Mouse (Mus musculus) E14TG2a.4 (cell line): ENCODE measurements around the gene Tmigd1.

ENCODE experiments used
- H3K27me3 ChIP-seq: 2 replicates; pipeline ENCODE4 v1.6.1; 2014; ENCODE audit warnings: low read length, control low read depth; ENCODE audit not compliant: insufficient read depth
- H3K36me3 ChIP-seq: 2 replicates; pipeline ENCODE4 v1.6.1; 2014; ENCODE audit warnings: low read length, control low read depth; ENCODE audit not compliant: insufficient read depth
- H3K4me1 ChIP-seq: replicated peaks from 2 replicates; pipeline ENCODE4 v1.6.1; 2014; ENCODE audit warnings: low read depth, low read length, control low read depth
- H3K4me3 ChIP-seq: replicated peaks from 2 replicates; pipeline ENCODE4 v1.5.1; 2014; ENCODE audit warnings: mild to moderate bottlenecking, low read length
- H3K9me3 ChIP-seq: 2 replicates; pipeline ENCODE4 v1.6.1; 2014; ENCODE audit warnings: low read length, control low read depth
- CTCF ChIP-seq: conservative IDR thresholded peaks from 2 replicates; pipeline ENCODE4 v1.5.1; 2014; ENCODE audit warnings: low read length
- NANOG ChIP-seq: IDR thresholded peaks from 2 replicates; pipeline ENCODE4 v1.6.1; 2014; ENCODE audit warnings: borderline replicate concordance, low read length, mixed read lengths
- POU5F1 ChIP-seq: IDR thresholded peaks from 2 replicates; pipeline ENCODE4 v1.6.1; 2014; ENCODE audit warnings: low read length, borderline replicate concordance

Gene Tmigd1

DNA sequence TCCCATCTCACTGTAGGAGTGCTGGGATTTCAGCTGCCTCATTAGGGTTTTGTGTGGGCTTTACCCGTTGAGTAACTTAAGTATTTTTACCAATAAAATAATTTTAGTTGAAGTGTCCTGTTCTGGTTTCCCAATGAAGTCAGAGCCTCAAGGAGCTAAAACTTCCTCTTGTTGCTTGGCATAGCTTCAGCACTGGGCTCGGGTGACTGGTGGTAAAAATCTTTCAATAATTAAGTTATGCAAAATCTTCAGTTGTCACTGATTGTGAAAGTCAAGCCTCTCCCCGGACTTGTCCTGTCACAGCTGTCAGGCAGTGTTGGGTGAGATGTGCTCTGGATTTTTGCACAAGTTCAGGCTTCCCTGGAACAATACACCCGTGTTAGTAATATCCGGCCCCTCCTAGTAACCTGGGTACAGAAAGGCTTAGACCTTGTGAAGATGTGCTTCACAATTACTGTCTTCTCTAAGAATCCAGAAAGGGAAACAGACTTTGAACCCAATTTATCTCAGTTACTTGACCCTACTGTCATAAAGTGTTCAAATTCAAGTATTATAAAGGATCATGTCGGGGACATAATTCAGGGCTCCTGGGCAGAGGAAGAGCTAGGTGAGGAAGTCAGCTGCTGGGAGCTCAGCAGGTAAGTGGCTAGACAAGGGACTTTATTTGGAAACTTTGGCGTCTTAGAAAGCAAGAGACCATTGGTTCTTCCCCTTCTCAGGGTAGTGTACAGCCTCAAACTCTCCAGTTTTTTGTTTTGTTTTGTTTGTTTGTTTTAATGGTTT lies at the start of gene Tmigd1:
Gene Tmigd1 (plus strand): TSS at position 581 of the 783 bp plus-strand sequence.
- Histone ChIP-seq H3K4me3 (no peak within 1 kb of the TSS), H3K27me3 (no peaks in the 10 kb centered on the region), H3K4me1 (no peaks in the 10 kb centered on the region), H3K36me3 (no peaks in the 10 kb centered on the region), H3K9me3 (no peaks in the 10 kb centered on the region)
- TF ChIP-seq CTCF (no peak), NANOG (no peak), POU5F1 (no peak)

DNA sequence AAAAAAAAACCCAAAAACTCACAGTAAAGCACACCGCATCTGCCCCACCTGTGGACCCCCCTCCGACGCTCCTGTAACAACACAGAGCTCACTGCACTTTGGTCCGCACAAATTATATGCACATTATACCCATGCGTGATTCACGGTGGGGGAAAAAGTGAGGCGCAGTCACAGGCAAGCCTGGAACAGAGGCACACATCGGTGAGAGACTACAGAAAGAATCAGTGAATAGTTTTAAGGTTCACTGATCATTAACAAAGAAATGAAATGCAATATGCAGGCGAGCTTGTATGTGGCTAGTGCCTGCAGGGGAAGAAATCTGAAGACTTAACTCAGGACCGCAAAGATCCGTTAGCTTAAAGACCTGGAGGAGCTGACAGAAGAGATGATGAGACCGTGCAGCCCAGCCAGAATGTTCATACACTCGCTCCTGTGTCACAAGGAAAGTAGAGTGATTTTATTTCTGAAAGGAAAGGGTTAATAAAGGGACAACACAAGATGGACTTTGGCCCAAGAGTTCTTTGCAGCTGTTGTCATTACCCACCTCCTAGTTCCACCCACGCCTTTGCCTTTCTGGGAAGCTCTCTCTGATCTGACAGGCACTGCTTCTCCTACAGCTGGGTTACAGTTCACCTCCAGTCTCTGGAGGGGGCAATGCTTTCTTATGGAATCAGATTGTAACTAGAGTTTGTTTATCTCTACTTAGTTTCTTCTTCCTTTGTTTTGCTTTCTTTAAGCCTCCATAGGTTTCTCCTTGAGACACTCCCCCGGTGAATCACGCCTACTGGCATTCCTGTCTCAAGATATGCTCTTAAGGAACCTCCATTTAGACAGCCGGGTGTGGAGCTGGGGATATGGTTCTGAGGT lies 47.3 kb upstream of the Tmigd1 start:
- no peak for TF ChIP-seq NANOG
- no peak for TF ChIP-seq POU5F1
- no peak for TF ChIP-seq CTCF
- Histone ChIP-seq H3K27me3 (peaks cover 7% of the 10 kb centered on the region), H3K9me3 (no peaks in the 10 kb centered on the region), H3K4me3 (no peak overlapping the region), H3K36me3 (no peaks in the 10 kb centered on the region), H3K4me1 (peaks cover 10% of the 10 kb centered on the region)

DNA sequence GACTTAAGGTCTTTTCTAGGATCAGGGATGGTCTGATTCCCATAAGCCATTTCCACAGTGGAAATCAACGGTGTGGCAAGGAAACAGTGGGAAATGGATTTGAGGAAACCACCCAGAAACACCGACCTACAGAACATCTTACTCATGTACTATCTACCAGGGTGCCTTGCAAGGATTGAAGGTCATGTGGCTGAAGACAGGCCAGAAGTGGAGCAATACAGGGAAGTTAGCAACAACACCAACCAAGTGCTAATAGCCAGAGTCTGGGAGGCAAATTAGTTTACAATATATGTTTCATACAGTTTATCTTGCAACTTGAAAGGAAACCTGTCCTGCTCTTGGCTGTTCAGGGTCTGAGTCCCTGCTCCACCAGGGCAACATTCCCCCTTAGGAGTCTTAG lies 45.4 kb upstream of the Tmigd1 start:
- TF ChIP-seq POU5F1 (no peak), NANOG (no peak), CTCF (no peak)
- Histone ChIP-seq H3K4me1 (peaks cover 10% of the 10 kb centered on the region), H3K9me3 (no peaks in the 10 kb centered on the region)

DNA sequence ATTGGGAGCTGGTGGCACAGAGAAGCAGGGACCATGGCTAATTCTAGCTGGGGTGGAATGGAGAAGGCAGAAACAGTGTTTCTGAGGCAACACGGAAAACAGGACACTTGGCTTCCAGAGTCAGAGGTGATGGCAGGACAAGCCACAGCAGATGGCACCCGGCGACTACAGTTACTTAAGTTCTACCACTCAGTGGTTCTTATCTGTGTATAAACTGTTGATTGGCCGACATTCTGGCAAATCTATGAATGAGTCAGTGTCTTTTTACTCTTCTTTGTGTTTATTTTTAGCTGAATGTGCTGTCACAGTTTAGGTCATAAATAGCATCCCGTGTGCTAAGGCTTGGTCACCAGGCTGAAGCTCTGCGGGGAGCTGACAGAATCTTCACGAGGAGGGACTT lies 44.8 kb upstream of the Tmigd1 start:
- Histone ChIP-seq H3K9me3 (no peaks in the 10 kb centered on the region), H3K4me1 (peaks cover 10% of the 10 kb centered on the region), H3K36me3 (no peaks in the 10 kb centered on the region), H3K4me3 (no peak overlapping the region), H3K27me3 (peaks cover 11% of the 10 kb centered on the region)
- TF ChIP-seq NANOG = no peak
- TF ChIP-seq CTCF = no peak
- TF ChIP-seq POU5F1 = no peak

More for the DNA sequence above, 45.4 kb upstream of the Tmigd1 start:
- no peak overlapping the region for H3K4me3 ChIP-seq
- H3K27me3 ChIP-seq = peaks cover 6% of the 10 kb centered on the region; the same call in 1 of the 2 replicates
- H3K36me3 ChIP-seq = no peaks in the 10 kb centered on the region

DNA sequence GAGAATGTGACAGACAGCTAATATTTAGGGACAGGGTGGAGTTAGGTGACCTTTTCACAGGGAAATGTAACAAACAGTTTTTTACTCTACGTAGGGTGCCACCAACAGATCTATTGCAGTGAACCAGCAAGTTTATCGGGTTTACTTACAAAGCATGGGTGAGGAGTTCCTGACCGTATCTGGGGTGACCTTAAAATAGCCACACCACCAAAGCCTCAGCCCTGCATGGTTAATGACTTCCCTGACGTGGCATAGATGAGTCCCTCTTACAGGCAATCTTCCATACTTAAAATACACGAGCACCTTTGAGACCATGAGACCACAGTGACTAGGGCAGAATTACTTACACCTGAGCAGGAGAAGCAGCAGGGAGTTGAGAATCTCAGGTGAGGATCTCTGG lies 43.2 kb upstream of the Tmigd1 start:
- TF ChIP-seq CTCF (no peak), NANOG (no peak), POU5F1 (no peak)
- no peak overlapping the region for H3K4me3 ChIP-seq
- H3K4me1 ChIP-seq = peaks cover 10% of the 10 kb centered on the region
- H3K27me3 ChIP-seq = peaks cover 11% of the 10 kb centered on the region
- no peaks in the 10 kb centered on the region for H3K36me3 ChIP-seq
- H3K9me3 ChIP-seq = no peaks in the 10 kb centered on the region

DNA sequence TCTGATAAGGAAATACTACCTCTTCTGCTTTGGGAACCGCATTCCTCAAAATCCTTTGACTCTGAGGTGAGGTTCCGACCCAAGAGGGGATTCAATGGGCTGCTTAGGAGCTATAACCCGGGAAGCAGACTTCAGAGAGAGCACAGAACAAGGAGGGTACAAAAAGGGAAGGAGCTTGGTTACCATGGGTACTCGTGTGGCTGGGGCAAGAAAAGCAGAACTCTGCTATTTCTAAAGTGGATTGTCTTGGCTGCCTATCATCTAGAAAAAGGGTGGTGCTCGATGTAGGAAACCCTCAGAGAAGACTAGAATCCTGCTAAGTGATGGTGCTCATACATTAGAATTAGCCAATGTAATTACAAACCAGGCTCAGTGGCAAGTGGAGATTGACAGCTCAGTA lies 42.7 kb upstream of the Tmigd1 start:
- Histone ChIP-seq H3K4me3 (no peak overlapping the region), H3K9me3 (no peaks in the 10 kb centered on the region), H3K4me1 (peaks cover 10% of the 10 kb centered on the region), H3K36me3 (no peaks in the 10 kb centered on the region), H3K27me3 (peaks cover 11% of the 10 kb centered on the region)
- TF ChIP-seq POU5F1 (no peak), CTCF (no peak), NANOG (no peak)

DNA sequence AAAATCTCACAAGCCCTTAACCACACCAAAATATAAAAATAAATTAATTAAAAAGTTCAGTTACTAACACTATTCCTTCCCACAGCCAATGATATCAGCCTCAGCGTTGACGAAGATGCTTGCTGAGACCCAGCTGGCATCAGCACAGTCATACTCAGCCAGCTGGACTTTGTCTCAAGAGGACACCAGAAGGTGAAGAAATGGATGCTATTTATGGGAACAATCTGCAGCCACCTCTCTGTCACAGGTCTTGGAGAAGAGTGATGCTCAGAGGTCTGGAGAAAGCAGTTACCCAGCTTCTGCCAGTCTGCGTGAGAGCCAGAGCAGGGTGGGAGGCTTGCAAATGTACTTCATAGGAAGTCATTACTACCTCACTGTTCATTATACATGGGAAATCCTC lies 40.8 kb upstream of the Tmigd1 start:
- no peaks in the 10 kb centered on the region for H3K36me3 ChIP-seq
- H3K4me3 ChIP-seq = no peak overlapping the region
- peaks cover 11% of the 10 kb centered on the region for H3K27me3 ChIP-seq
- H3K9me3 ChIP-seq = no peaks in the 10 kb centered on the region
- no peak for TF ChIP-seq CTCF
- no peak for TF ChIP-seq NANOG
- no peak for TF ChIP-seq POU5F1
- no peaks in the 10 kb centered on the region for H3K4me1 ChIP-seq

DNA sequence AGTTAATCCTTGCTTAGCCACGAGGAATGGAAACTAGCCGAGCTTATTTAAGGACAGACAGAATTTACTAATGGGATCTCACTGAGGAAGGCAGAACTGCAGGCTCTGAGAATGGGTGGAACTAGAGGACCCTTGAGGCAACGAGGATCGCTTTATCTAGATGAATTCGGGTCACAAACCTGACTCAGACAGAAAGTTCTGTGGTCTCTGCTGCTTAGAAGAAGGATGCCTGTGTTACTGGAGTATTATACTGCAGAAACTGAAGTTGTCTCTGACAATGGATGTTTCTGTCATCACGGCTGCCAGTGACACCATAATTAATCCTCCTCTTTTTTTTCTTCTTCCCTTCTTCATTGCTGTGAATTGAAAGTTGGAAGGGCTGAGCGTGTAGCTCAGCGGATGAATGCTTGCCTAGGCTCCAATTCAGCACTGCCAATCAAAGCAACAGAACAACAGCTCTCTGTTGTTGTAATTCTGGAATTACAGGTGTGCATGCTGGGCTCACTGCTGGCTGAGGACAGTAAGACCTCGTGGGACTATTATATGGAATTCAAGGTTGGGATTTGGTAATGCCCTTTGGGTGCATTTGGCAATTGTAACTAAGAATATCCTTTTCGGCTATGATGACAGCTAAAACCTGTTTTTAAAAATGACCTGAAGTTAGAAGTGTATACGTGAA lies 29.3 kb upstream of the Tmigd1 start:
- Histone ChIP-seq H3K4me3 (no peak overlapping the region), H3K36me3 (no peaks in the 10 kb centered on the region), H3K9me3 (no peaks in the 10 kb centered on the region), H3K4me1 (no peaks in the 10 kb centered on the region), H3K27me3 (no peaks in the 10 kb centered on the region; the same call in 1 of the 2 replicates)
- TF ChIP-seq NANOG = no peak
- no peak for TF ChIP-seq POU5F1
- TF ChIP-seq CTCF = no peak
